Mouse (Mus musculus) liver, postnatal 0 days (tissue): Measurements from ENCODE around the gene Vegfb.

Source experiments
- CTCF ChIP-seq: sonication (generic); IDR thresholded peaks from 2 replicates; pipeline ENCODE4 v1.5.1; 2016; ENCODE audit warnings: antibody characterized with exemption, low read depth
- EP300 ChIP-seq: IDR thresholded peaks from 2 replicates; pipeline ENCODE4 v1.6.1; 2016; ENCODE audit warnings: antibody characterized with exemption, low read depth, mild to moderate bottlenecking

GRCm38 (mm10) chr19:6934195-6934977 lies 53.1 kb downstream of the Vegfb start, which contains the start of gene Kcnk4:
- no peak for TF ChIP-seq EP300
- TF ChIP-seq CTCF, result no peak
